Mouse (Mus musculus): ENCODE measurements around the gene Tmprss13. TPM values are rescaled to one million over a fixed set of nuclear protein-coding genes. Genes with fewer than 3 reads are reported as not detected.

Tmprss13 gene
- not detected for total RNA-seq (2022)

DNA sequence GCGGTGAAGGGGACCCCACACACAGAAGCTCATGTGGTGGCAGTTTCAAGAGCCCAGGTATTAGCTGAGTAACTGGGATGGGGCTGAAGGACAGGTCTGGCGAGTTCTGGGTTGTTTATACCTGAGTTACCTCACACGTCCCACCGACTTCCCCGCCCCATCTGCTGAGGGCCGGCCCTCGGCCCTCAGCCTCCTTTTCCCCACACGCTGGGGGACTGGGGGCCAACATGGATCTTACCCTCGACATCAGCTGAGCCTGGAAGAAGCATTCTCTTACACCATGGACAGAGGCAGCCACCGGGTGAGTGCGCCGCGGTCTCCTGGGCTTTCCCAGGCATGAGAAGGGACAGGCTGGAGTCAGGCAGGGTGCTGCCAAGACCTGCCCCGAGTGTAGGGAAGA lies at the start of gene Tmprss13:
Gene Tmprss13, plus strand, starts transcription at position 246 of the 400 bp plus-strand sequence.
- DNase-seq (ENCODE audit: low spot score in 2 of 2), result no peak

DNA sequence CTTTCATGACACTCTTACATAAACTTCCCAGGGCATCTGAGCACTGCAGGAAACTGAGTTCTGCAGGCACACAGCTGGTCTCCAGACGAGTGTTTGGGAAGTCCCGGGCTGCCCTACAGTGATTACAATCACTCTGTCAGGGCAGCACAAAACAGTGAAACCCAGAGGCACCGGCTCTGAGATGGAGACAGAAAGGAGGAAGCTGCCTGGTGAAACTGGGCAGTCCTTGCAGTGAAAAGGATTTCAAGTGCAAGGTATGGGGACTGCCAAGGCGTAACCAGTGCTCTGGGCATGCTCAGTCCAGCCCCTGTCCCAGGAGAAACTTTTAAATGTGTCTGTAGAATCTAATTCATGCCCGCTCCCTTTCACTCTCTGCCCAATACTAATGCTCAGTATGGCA lies 46.7 kb upstream of the Tmprss13 start:
- DNase-seq (ENCODE audit: low spot score in 2 of 2), result no peak

DNA sequence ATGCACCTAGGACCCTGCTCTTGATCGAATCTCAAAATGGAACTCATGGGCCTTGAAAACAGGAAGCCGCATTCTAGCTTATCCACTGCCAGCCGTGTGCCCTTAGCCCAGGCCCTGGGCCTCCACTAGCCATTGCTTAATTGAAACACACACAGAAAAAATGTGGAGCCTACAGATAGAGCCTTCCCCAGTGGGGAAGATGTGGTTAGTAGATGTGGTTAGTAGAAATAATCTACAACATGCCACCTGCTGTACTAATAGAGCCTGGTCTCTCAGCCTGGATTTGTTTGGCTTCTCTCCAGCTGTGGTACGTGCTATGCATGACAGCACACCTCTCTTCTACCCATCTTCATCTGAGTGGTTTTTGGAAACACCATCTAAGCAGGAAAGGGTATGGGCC lies 44.7 kb upstream of the Tmprss13 start:
- DNase-seq (ENCODE audit: low spot score in 2 of 2), result no peak

DNA sequence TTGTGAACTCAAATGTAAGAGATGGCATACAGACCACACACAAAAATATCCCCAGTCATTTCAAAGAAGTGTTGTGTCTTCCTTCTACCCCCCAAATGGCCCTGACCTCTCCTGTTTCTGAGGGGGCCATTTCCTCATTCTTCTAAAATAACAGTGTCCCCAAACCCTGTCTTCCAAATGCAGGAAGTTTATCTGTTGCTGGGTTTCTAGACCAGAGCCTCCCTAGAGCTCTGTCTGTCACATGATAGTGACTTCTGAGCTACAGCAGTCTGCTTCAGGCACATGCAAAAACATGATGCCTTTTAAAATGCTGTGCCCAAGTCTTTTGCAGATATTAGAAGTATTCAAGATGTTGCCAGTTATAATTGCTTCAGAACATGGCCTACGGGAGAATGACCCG lies 44.3 kb upstream of the Tmprss13 start:
- DNase-seq (ENCODE audit: low spot score in 2 of 2), result no peak

DNA sequence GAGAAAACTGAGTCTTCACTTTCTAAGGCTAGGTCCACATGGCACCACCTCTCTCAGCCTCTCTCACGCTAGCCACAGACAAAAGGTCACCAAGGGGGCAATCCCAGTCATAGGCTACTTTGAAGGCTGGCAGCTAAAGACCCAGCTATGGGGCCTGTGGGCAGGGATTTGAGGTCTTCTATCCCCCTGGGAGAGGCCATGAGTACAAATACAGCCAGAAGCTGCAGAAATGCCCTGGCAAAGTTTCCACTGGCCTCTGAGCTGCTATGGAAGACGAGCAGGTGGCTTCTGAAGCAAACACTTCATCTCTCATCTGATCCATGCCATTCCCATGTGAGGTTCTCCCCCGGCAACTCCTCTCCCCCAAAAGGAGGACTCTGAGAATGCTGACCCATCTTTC lies 38.8 kb upstream of the Tmprss13 start:
- no peak for DNase-seq (ENCODE audit: low spot score in 2 of 2)

DNA sequence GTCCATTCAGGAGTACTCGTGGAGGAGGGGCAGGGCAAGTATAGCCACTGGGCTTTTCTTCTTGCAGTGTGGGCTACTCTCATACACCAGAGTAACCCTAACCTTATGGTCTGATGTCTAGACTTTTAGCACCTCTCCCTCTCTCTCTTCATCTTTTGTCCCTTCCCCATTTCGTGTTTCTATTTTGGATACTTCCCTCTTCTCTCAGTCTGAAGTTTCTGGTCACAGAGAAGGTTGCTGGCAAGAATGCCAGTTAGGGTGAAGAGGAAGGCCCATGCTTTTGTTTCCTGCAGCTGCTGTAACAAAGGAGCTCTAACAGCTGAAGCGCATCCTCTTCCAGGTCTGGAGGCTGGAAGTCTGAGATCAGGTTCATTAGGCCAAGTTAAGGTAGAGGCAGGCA lies 38.0 kb upstream of the Tmprss13 start:
- no peak for DNase-seq (ENCODE audit: low spot score in 2 of 2)

DNA sequence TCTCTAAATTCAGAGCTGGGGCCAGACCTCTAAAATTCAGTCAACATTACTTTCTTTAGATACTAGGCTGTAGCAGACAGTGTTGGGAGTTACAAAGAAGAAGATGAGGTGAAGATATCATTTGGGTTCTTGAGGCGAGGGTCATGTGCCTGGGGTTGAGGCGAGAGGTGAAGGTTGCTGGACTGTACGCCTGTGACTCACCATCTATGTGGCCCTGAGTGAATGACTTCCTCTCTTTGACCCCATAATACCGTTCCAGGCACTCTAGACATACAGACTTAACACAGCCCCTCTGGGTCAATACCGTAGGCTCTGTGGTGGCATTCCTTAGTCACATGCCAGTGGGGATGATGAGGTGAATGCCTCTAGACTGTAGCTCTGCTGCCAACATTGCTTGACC lies 36.4 kb upstream of the Tmprss13 start:
- DNase-seq (ENCODE audit: low spot score in 2 of 2), result no peak

DNA sequence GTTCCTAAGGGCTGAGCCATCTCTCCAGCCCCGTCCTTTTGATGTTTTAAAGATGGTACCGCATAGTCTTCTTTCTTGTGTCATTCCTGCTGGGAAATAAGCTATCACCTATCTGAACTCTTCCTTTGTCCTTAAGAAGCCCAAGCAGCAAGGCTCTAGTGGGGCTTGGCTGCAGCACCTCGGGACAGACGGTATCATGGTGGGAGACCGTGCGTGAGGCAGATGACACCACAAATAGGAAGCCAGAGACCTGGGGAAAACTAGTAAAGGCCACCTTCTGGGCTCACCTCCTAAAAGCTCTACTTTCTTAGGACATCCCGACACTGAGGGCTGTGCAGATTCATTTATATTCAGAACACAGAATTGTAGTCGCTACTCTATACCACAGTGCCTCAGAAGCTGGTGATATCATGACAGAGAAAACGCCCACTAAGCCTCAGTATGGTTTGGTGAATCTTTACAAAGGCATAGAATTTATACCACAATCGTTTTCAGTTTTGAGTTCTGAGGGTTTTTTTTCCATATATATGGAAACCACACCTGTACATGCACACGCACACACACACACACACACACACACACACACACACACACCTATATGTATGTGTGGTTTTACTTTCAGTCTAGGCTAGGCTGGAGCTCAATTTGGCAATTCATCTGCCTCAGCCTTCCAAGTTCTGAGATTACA lies 27.3 kb upstream of the Tmprss13 start:
- DNase-seq (ENCODE audit: low spot score in 2 of 2), result no peak

DNA sequence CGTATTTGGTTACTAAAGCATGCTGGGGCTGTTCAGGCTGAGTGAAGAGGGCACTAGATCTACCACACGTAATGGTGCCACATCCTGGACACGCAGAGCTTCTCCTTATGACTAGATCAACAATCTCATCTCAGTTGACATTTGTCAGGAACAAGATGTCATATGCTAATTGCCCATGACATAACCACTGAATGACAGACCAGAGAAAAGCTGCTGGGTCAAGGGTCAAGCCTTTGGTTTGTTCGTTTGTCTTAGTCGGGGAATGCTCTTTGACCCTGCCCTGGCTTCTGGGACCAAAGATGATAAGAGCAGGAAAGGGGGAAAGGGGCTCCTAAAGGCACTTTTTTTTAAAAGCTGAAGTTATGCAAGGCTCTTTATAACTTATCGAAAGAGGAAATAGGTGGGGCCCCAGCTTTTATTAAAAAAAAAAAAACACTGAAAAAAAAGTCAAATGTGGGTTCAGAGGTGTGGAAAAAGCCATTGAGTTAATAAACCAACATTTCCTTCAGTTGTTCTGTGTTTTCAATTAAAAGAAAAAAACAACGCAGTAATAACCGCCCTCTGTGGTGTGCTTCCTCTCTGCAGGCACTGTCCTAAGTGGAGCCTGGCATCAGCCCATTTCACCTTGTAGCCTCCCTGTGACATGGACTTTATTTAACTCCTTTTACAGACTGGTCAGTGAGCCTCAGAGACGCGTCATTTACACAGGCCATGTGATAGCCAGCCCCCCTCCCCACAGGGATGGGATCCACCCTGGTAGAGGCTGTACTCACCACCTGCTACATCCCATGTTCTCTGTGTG lies 24.5 kb upstream of the Tmprss13 start:
- DNase-seq (ENCODE audit: low spot score in 2 of 2), result no peak

DNA sequence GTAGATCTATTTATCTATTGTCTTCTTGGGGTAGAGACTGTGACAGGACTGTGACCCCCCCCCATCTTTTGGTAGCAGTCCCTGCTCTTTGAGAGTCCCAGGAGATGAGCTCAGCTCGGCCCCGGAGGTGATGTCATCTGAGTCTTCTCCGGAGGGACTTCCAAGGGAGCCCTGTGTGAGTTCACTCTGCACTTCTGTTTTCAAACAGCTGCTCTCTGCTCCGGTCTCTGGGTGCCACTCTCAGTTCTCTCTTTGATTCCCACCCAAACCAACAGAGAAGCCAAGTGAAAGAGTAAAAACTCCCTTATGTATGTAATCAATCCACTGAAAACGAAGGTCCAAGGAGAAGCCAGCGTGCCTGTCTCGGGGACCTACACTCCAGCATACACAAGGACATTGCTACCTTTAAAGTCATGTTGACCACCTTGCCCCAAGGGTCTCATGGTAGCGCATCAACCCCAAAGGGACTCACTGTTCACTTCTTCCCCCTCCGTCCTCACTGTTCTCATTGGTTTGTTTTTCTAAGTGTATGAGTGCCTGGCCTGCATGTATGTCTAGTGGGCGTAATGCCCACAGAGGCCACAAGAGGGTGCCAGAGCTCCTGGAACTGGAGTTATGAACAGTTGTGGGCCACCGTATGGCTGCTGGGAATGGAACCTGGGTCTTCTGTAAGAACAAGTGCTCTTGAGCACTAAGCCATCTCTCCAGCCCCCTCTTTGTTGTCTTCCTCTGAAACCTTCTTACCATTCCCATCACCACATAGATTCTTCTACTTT lies 19.5 kb upstream of the Tmprss13 start:
- peak in 1 of 2 experiments; percentile 20 for DNase-seq (ENCODE audit: low spot score in 2 of 2)

DNA sequence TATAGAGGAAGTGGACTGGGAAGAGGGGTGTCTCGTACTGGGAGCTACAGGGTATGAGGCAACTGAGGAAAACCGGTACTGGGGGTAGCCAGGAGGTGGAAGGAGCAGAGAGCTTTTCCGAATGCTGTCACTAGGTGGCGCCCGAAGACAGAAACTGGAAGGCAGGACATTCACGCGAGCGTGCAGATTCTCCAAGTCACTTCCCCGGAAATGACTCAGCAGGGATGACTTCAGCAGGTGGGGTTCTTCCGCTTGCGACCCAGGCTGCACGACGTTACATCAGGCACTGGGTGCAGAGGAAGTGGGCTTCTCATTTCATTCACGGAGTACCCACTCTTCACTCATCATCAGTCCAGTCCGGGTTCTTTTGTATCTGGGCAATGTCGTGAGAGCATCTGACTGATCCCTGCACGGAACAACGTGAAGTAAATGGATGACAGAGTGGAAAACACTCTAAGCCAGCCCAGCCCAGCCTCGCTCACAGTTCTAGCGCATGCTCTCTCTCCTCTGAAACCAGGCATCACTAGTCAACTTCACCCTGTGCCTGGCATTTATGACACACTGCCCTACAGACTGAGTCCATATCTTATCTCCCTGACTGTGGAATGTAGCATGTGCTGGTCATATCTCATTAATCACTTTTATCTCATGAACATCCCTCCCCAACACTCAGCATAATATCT lies 18.3 kb upstream of the Tmprss13 start:
- peak; percentile 90 to 96 for DNase-seq (ENCODE audit: low spot score in 2 of 2)

DNA sequence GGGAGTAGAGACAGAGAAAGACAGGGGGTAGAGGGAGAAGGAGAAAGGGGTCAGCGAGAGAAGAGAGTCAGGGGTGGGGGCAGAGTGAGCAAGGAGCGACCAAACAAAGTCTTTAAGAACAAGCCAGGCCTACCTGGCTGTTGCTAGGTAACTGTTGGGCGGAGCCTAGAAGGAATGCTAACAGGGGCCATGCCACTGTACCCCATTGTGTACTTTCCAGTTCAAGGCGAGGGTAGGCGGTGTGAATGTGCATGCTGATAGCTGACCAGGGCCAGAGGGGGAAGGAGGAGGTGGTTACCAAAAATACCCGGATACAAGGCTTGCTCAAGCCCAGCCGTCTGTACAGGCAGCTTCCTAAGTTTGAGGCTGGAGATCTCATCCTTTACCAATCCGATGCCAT lies 17.1 kb upstream of the Tmprss13 start:
- no peak for DNase-seq (ENCODE audit: low spot score in 2 of 2)

DNA sequence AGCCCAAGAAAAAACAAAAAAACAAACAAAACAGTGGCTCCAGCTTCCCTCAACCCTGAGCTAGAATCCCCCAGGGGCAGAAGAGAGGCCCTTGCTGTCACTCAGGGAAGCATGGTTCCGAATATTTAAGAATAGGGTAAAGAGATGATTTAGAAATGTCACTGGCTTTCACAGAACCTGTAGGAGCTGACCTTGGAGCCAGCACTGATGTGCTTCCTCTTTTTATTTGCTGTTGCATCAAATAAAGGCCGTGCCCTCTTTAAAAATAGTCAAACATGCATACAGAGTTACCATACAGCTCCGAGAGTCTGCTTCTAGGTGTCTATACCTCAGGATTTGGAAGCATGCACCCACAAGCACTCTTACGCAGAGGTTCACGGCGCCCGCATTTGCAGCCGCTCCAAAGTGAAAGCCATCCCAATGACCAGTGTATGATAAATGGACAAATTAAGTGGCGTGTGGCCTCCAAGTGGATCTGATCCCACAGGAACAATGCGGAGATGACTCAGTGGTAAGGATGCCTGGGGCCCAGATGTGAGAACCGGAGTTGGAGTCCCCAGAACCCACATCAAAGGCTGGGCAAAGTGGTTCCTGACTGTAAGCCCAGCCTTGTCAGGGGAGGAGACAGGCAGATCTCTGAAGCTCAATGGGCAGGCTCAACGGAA lies 12.0 kb upstream of the Tmprss13 start:
- DNase-seq (ENCODE audit: low spot score in 2 of 2), result no peak

DNA sequence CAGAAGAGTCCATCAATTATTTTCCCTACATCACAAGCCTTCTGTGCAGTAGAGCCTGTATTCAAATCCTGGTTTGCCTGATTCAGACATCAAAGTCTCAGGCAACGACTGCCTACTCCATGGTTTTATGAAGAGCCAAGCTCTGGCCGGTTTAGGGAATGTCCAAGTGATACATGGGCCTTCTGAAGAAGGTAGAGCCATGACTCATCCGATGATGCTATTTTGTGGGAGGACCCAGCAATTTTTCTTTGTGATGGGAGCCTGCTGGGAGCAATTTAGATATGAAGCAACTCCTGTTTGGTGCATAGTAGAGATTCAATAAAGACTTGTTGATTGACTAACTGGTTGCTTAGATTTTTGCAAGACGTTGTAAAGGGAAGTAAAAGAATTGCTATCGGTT lies 10.4 kb upstream of the Tmprss13 start:
- DNase-seq (ENCODE audit: low spot score in 2 of 2), result no peak

DNA sequence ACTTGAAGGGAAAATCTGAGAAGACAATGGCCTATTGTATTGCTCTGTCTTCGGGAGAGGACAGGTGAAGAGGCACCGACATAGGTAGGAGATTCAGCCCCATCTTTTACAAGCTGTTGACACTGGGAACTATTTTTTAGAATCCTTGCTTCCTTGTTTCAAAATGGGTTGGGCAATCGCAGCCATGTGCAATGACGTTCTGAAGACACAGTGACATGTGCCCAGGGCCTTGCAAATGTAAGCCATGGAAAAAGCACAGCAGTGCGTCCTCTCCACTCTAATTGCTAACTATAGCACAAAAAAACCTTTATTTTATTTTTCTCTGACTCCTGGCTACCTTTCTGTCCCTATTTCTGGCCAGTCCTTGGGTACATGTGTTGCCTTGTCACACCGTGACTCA lies 7.0 kb upstream of the Tmprss13 start:
- no peak for DNase-seq (ENCODE audit: low spot score in 2 of 2)

DNA sequence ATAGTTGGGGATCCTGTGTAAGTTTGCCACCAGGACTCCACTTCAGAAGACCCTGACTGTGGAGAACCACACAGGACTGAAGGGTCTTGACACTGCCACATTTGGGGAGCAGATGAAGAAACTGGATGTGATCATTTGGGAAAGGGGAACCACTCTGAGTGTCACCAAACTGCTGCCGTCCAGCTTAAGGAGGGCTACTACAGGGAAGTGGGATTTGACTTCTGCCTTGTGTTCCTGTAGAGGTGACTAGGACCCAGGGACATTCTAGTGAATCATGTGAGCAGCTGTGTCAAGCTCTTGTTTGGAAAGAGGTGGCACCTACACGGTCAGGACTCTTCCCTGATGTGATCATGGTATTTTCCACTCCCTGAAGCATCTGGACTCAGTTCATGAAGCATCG lies 5.0 kb upstream of the Tmprss13 start:
- DNase-seq (ENCODE audit: low spot score in 2 of 2), result no peak

DNA sequence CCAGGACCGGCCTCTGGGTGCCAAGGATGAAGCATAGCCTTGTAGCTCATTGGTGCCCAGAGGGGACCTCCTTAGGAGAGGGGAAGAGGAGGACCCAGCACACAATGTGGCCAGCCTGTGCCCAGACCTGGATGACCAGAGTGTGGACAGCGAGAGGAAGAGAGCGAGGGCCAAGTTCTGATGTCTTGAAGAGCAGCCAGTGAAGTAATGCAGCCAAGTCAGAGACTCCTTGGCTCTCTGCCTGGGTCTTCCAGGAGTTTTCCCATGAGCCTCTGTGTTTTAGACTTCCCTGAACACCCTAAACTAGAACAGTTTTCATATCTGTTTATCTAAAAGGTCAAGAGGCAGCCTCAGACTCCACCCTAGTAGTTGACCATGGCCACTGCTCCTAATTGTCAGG lies 1.3 kb upstream of the Tmprss13 start:
- no peak for DNase-seq (ENCODE audit: low spot score in 2 of 2)

DNA sequence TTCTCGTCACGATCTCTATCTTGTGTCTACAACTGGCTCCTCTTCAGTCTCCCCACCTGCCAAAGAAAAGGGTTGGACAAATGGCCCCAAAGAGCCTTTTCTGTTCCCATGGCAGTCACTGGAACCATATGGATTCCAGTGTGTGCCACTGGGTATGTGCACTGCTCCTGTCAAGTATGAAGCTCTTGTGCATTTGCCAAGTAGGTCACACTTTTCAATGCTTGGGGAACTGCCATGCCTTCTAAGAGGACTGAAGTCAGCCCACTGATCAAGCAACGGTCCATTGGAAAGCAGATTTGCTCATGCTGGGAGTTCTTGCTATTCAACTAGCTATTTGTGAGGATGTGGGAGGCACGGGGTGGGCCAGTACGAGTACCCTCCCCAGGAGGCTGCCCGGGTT lies 2.6 kb downstream of the Tmprss13 start:
- no peak for DNase-seq (ENCODE audit: low spot score in 2 of 2)

DNA sequence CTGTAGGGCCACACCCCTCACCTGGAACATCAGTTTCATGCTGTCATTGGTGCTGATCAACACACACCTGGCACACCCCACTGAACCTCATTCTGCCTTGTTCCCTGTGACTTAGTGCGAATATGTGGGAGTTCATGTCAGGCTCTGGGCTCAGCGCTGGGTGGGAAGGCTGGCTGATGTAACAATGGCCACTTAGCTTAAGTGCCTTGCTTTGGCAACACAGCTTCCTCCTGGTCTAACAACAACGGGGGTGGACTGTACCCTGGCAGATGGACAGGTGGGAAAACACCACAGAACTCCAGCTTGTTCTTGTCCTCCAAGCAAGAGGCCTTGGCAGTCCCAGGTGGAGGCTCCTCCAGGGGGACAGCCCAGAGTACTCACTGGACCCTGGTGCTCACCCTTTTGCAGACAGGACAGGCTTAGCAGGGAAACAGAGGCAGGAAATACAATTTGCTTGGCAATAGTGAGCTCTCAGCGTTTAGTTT lies 3.1 kb downstream of the Tmprss13 start:
- no peak for DNase-seq (ENCODE audit: low spot score in 2 of 2)

DNA sequence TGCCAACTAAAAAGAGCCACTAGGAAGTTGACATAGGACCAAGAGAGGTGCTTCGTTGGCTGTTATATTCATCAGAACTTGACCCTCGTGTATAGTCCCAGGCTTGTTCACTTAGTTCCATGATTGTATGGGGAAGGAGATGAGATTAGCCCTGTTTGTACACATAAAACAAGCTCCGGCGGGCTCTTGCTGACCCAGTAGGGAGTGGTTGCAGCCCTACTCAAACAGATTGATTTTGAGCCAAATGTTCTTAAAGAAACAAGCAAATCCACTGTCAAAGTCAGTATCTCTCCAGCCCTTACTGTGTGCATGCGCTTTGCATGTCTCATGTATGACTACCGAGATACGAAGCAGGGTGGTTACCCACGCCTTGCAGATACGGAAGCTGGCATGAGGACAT lies 7.5 kb downstream of the Tmprss13 start:
- DNase-seq (ENCODE audit: low spot score in 2 of 2), result no peak

DNA sequence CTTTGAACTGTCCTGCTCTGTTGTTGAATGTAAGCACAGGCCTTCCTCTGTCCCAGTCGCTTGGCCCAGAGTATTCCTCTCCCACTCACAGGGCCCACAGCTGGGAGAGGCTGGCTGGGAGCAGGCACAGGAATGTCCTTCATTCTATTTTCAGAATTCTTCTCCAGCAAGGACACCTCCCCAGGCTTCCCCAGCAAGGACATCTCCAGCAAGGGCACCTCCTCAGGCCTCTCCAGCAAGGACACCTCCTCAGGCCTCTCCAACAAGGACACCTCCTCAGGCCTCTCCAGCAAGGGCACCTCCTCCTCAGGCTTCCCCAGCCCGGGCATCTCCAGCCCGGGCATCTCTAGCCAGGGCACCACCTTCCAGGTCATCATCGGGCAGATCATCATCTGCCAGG lies 9.4 kb downstream of the Tmprss13 start:
- no peak for DNase-seq (ENCODE audit: low spot score in 2 of 2)

Data from left cerebral cortex, adult 8-10 months (tissue).